Mouse (Mus musculus) cortical plate, adult 2 months (tissue): ENCODE measurements around the gene Tmprss9.

Source experiments
- CTCF ChIP-seq: fragments of 200-500 bp; IDR thresholded peaks from 2 replicates; pipeline ENCODE4 v1.5.1; 2011; ENCODE audit warnings: mild to moderate bottlenecking, control low read depth, low read length; ENCODE audit not compliant: insufficient read depth; ENCODE audit errors: extremely low read depth
- POLR2A ChIP-seq: fragments of 200-500 bp; IDR thresholded peaks from 2 replicates; pipeline ENCODE4 v1.6.1; 2011; ENCODE audit warnings: mild to moderate bottlenecking, low read length, control low read depth; ENCODE audit not compliant: insufficient read depth; ENCODE audit errors: extremely low read depth

GRCm38 (mm10) chr10:80823847-80824643 lies 47.6 kb upstream of the Tmprss9 start:
- TF ChIP-seq POLR2A (no peak), CTCF (no peak)
